Comparison of ENCODE assay signal across 9 mouse cellular contexts in genomic region chr4:136602018-136602554, GRCm38 (mm10). TPM values are rescaled to one million over a fixed set of nuclear protein-coding genes. Genes with fewer than 3 reads are reported as not detected.
DNase-seq lines count a peak whose midpoint lies in the region; ATAC-seq and TF ChIP-seq lines count a peak whose summit lies in the region.
"Had no signal": no experiment of that assay in that cellular context is flagged by ENCODE, and none has a peak within 500 bp of the region (broad histone marks: within the 10 kb centered on the region; RNA-seq: fewer than 3 reads in every experiment).

No protein-coding gene starts in this region.

- H3K36me3 ChIP-seq in forebrain, embryonic 14.5 days (ENCODE audit: control insufficient read depth, insufficient read depth, low read length), result no peaks in the 10 kb centered on the region
- H3K36me3 ChIP-seq in hindbrain, embryonic 13.5 days, result no peaks in the 10 kb centered on the region
- H3K36me3 ChIP-seq in limb, embryonic 10.5 days, result peaks cover 26% of the 10 kb centered on the region
- H3K36me3 ChIP-seq in midbrain, embryonic 12.5 days, result peaks cover 4% of the 10 kb centered on the region; the same call in 1 of the 2 replicates
- no peaks in the 10 kb centered on the region for H3K36me3 ChIP-seq in splenic B cell, adult 2 months (ENCODE audit: control insufficient read depth, insufficient read depth, low read length, poor library complexity, severe bottlenecking)

- under 1% methylated on average over 65 of the region's 68 CpGs for WGBS in forebrain, embryonic 14.5 days
- under 1% methylated on average over 47 of the region's 68 CpGs for WGBS in hindbrain, embryonic 13.5 days
- WGBS in limb, embryonic 10.5 days, result under 1% methylated on average over 68 of the region's 68 CpGs
- WGBS in midbrain, embryonic 12.5 days, result under 1% methylated on average over 64 of the region's 68 CpGs

- H3K27ac ChIP-seq in layer of hippocampus, adult 2 months, result peak overlapping the region; percentile 96
- H3K27ac ChIP-seq in forebrain, embryonic 14.5 days (ENCODE audit: low read depth, low read length), result peak overlapping the region; percentile 97
- H3K27ac ChIP-seq in hindbrain, embryonic 13.5 days, result peak overlapping the region; percentile 99
- peak overlapping the region; percentile 100 for H3K27ac ChIP-seq in limb, embryonic 10.5 days
- peak overlapping the region; percentile 97 for H3K27ac ChIP-seq in midbrain, embryonic 12.5 days (replicated peaks)

- H3K9me3 ChIP-seq in forebrain, embryonic 14.5 days (replicated peaks; ENCODE audit: control insufficient read depth, low read length), result no peaks in the 10 kb centered on the region
- H3K9me3 ChIP-seq in hindbrain, embryonic 13.5 days, result no peaks in the 10 kb centered on the region
- H3K9me3 ChIP-seq in limb, embryonic 10.5 days (replicated peaks), result no peaks in the 10 kb centered on the region
- H3K9me3 ChIP-seq in midbrain, embryonic 12.5 days, result no peaks in the 10 kb centered on the region

- H3K4me1 ChIP-seq in forebrain, embryonic 14.5 days (ENCODE audit: control insufficient read depth, insufficient read depth, low read length), result peaks cover 8% of the 10 kb centered on the region
- H3K4me1 ChIP-seq in hindbrain, embryonic 13.5 days (replicated peaks), result peaks cover 26% of the 10 kb centered on the region
- H3K4me1 ChIP-seq in limb, embryonic 10.5 days, result peaks cover 12% of the 10 kb centered on the region
- H3K4me1 ChIP-seq in midbrain, embryonic 12.5 days, result peaks cover 12% of the 10 kb centered on the region

- no peak for TF ChIP-seq CTCF in layer of hippocampus, adult 2 months (conservative IDR thresholded peaks at IDR 0.05)

- peak overlapping the region; percentile 92 for H3K4me3 ChIP-seq in layer of hippocampus, adult 2 months
- peak overlapping the region; percentile 99 for H3K4me3 ChIP-seq in forebrain, embryonic 14.5 days (ENCODE audit: low read depth, low read length)
- H3K4me3 ChIP-seq in hindbrain, embryonic 13.5 days, result peak overlapping the region; percentile 97
- H3K4me3 ChIP-seq in limb, embryonic 10.5 days, result peak overlapping the region; percentile 100
- peak overlapping the region; percentile 99 for H3K4me3 ChIP-seq in midbrain, embryonic 12.5 days

- DNase-seq in layer of hippocampus, adult 2 months (ENCODE audit: low spot score in 2 of 2), result peak in 1 of 2 experiments; percentile 22
- no peak for DNase-seq in layer of hippocampus, adult 9-10 months (ENCODE audit: low spot score)
- DNase-seq in forebrain, embryonic 14.5 days (ENCODE audit: low spot score), result peak; percentile 55
- DNase-seq in limb, embryonic 10.5 days (ENCODE audit: low spot score), result peak; percentile 79
- peak; percentile 50 for DNase-seq in splenic B cell, adult 2 months (ENCODE audit: low read depth, low spot score)

- H3K27me3 ChIP-seq in forebrain, embryonic 14.5 days (replicated peaks; ENCODE audit: control insufficient read depth, insufficient read depth, low read length), result no peaks in the 10 kb centered on the region
- H3K27me3 ChIP-seq in hindbrain, embryonic 13.5 days, result no peaks in the 10 kb centered on the region
- no peaks in the 10 kb centered on the region for H3K27me3 ChIP-seq in limb, embryonic 10.5 days (ENCODE audit: low read depth, poor library complexity, severe bottlenecking)
- H3K27me3 ChIP-seq in midbrain, embryonic 12.5 days, result no peaks in the 10 kb centered on the region
- H3K27me3 ChIP-seq in splenic B cell, adult 2 months (ENCODE audit: control insufficient read depth, insufficient read depth, low read length, poor library complexity, severe bottlenecking), result no peaks in the 10 kb centered on the region

- peak overlapping the region; percentile 71 for H3K4me2 ChIP-seq in forebrain, embryonic 14.5 days (ENCODE audit: low read length)
- peak overlapping the region; percentile 76 for H3K4me2 ChIP-seq in hindbrain, embryonic 13.5 days
- peak overlapping the region; percentile 70 for H3K4me2 ChIP-seq in midbrain, embryonic 12.5 days (replicated peaks)

- peak; percentile 67; the same call in 1 of the 2 replicates for ATAC-seq in cerebellum, adult (ENCODE audit: insufficient number of reproducible peaks, low FRiP score, low TSS enrichment)
- peak; percentile 64 for ATAC-seq in forebrain, embryonic 14.5 days
- ATAC-seq in hindbrain, embryonic 13.5 days (ENCODE audit: low FRiP score), result peak; percentile 67
- ATAC-seq in midbrain, embryonic 12.5 days (ENCODE audit: low FRiP score, low read depth), result peak; percentile 74

- H3K9ac ChIP-seq in forebrain, embryonic 14.5 days (ENCODE audit: low read length), result peak overlapping the region; percentile 100
- peak overlapping the region; percentile 99 for H3K9ac ChIP-seq in hindbrain, embryonic 13.5 days
- H3K9ac ChIP-seq in midbrain, embryonic 12.5 days (replicated peaks), result peak overlapping the region; percentile 100

RNA-seq across cellular contexts. Expression of gene Kdm1a, which starts 0.4 kb away (rescaled TPM):
- total RNA-seq in layer of hippocampus, adult 2 months (2021), result 10 to 100 TPM; 89.0 to 91.6 TPM
- polyA plus RNA-seq in forebrain, embryonic 14.5 days (2014; fragmentation: Nextera tagmentation; extraction: Ambion mirVana), result 103 TPM in 2 replicates
- polyA plus RNA-seq in hindbrain, embryonic 13.5 days (2015; fragmentation: Nextera tagmentation; extraction: Ambion mirVana), result 80.7 and 80.8 TPM in 2 replicates
- 58.7 and 62.0 TPM in 2 replicates for polyA plus RNA-seq in limb, embryonic 10.5 days (2016; fragmentation: Nextera tagmentation; extraction: Ambion mirVana)
- 113 and 128 TPM in 2 replicates for polyA plus RNA-seq in midbrain, embryonic 12.5 days (2016; fragmentation: Nextera tagmentation; extraction: Ambion mirVana)

RNA-seq across cellular contexts. Expression of gene Tex46, which starts 8.2 kb away (rescaled TPM):
- not detected for total RNA-seq in layer of hippocampus, adult 2 months (2021)
- polyA plus RNA-seq in forebrain, embryonic 14.5 days (2014; fragmentation: Nextera tagmentation; extraction: Ambion mirVana), result not detected in 2 replicates
- not detected in 2 replicates for polyA plus RNA-seq in hindbrain, embryonic 13.5 days (2015; fragmentation: Nextera tagmentation; extraction: Ambion mirVana)
- not detected in 2 replicates for polyA plus RNA-seq in limb, embryonic 10.5 days (2016; fragmentation: Nextera tagmentation; extraction: Ambion mirVana)
- not detected in 2 replicates for polyA plus RNA-seq in midbrain, embryonic 12.5 days (2016; fragmentation: Nextera tagmentation; extraction: Ambion mirVana)
- total RNA-seq: neutrophil, adult 5-6 weeks had no signal

RNA-seq across cellular contexts. Expression of gene Lactbl1, which starts 20.3 kb away (rescaled TPM):
- total RNA-seq in layer of hippocampus, adult 2 months (2021), result under 1 TPM; 0.15 to 0.20 TPM
- 0.10 TPM in 1 of 2 replicates, not detected in the other for polyA plus RNA-seq in forebrain, embryonic 14.5 days (2014; fragmentation: Nextera tagmentation; extraction: Ambion mirVana)
- 0.06 TPM in 1 of 2 replicates, not detected in the other for polyA plus RNA-seq in hindbrain, embryonic 13.5 days (2015; fragmentation: Nextera tagmentation; extraction: Ambion mirVana)
- polyA plus RNA-seq in limb, embryonic 10.5 days (2016; fragmentation: Nextera tagmentation; extraction: Ambion mirVana), result not detected in 2 replicates
- 0.05 and 0.12 TPM in 2 replicates for polyA plus RNA-seq in midbrain, embryonic 12.5 days (2016; fragmentation: Nextera tagmentation; extraction: Ambion mirVana)
- total RNA-seq: neutrophil, adult 5-6 weeks had no signal
